Mouse (Mus musculus): ENCODE data around the gene Tmem121.

Gene Tmem121

DNA sequence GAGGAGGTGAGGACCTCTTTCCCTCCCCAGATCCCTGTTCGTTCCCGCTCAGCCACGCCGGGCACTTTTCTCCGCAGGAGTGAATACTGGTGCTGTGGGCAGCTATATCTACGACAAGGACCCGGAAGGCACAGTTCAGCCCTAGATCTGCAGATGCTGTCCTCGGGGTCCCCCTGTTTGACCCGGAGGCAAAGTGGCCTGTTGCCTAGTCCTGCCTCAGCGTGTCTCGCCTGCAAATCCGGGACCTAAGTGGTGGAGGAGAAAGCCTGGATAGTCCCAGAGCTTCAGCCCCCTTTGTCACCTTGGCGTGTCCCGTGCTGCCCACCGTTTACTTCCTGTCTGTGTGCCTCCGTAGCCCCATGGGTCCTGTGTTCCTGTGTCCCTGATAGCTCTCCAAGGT lies 40.8 kb upstream of the Tmem121 start:
- DNase-seq (ENCODE audit: low read depth, low spot score), result no peak
- Histone ChIP-seq H3K27me3 (ENCODE audit: control insufficient read depth, insufficient read depth, low read length, poor library complexity, severe bottlenecking) (no peaks in the 10 kb centered on the region), H3K36me3 (ENCODE audit: control insufficient read depth, insufficient read depth, low read length, poor library complexity, severe bottlenecking) (no peaks in the 10 kb centered on the region)

DNA sequence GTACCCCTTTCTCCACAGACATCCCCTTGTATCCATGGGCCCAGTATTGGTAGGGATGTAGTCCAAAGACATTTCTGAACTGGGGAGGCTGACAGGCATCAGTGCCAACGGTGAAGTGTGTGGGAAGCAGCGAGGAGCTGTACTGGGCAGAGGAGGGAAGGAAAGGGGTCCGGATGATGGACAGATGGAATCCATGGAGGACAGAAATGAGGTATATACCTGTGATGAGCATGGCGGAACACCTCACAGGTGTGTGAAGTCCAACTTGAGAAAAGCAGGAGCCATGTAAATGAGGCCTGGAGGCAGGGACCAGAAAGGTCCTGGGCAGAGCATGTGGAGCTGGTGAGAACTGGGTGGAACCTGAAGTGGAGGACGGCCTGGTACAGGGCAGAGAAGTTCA lies 40.1 kb upstream of the Tmem121 start:
- H3K36me3 ChIP-seq (ENCODE audit: control insufficient read depth, insufficient read depth, low read length, poor library complexity, severe bottlenecking), result no peaks in the 10 kb centered on the region
- DNase-seq (ENCODE audit: low read depth, low spot score), result no peak
- H3K27me3 ChIP-seq (ENCODE audit: control insufficient read depth, insufficient read depth, low read length, poor library complexity, severe bottlenecking), result no peaks in the 10 kb centered on the region

DNA sequence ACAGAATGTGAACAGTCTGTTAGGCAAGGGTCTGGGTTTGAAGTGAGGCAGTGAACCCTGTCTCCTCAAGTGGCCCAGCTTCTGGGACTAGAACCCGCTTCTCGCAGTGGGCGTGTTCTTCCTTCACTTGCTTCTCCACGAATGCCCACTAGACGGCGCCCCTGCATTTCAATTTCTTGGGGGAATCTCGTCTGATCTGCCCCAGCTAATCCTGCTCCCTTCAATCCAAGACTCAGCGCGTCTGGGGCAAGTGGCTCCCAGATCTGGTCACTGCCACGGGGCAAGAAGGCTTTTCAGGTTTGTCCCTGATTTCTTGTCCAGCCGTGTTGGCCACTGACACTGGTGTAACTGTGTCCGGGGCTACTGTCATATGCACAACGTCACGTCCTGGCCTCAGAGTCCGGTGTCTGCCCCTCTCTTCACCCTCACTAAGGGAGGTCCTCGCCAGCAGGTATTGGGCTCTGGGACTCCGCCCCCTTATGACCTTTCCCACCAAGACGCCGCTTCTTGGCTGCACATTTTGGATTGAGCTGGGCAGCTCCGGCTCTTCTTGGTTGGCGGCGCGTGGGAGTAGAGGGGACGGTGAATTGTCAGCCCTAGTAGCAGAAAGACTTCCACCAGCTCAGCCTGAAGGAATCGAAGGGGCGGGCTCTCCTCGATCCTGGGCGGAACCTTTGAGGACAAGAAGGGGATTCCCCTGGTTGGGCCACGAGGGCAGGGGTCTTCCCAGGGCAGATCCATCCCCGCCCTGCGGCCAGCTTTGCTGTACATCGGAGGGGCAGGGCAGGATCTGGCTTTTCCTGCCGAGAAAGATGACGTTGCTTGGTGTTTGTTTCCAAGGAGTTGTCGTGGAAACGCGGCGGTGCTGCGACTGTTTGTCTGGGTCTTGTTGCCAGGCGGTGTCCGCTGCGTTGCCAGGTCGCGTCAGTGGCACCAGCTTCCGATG lies 39.3 kb upstream of the Tmem121 start, which contains the start of gene Crip1:
Gene Crip1, plus strand, starts transcription at position 205 of the 946 bp plus-strand sequence.
- Histone ChIP-seq H3K27me3 (ENCODE audit: control insufficient read depth, insufficient read depth, low read length, poor library complexity, severe bottlenecking) (no peaks in the 10 kb centered on the region), H3K36me3 (ENCODE audit: control insufficient read depth, insufficient read depth, low read length, poor library complexity, severe bottlenecking) (no peaks in the 10 kb centered on the region)
- peak; percentile 90 for DNase-seq (ENCODE audit: low read depth, low spot score)

DNA sequence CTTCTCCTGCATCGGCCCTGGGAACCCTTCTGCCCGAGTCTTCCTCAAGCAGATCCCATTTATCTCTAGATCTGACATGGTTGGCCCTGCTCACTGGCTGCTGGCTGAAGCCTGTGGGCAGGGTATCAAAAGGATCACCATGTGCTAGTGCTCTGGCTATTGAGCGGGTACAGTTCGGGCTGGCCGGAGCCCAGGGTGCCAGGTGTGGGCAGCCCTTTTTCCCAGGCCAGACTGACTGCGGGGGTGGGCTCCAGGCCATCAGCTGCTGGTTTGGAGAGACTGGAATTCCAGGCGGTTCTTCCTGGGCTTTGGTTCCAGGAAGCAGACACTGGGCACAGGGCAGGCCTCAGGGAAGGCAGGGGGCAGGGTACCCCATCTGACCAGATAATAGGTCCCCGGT lies 38.2 kb upstream of the Tmem121 start:
- DNase-seq (ENCODE audit: low read depth, low spot score), result no peak
- no peaks in the 10 kb centered on the region for H3K36me3 ChIP-seq (ENCODE audit: control insufficient read depth, insufficient read depth, low read length, poor library complexity, severe bottlenecking)
- no peaks in the 10 kb centered on the region for H3K27me3 ChIP-seq (ENCODE audit: control insufficient read depth, insufficient read depth, low read length, poor library complexity, severe bottlenecking)

- H3K27me3 ChIP-seq (ENCODE audit: control insufficient read depth, insufficient read depth, low read length, poor library complexity, severe bottlenecking), result no peaks in the 10 kb centered on the region
- H3K36me3 ChIP-seq (ENCODE audit: control insufficient read depth, insufficient read depth, low read length, poor library complexity, severe bottlenecking), result no peaks in the 10 kb centered on the region
- peak; percentile 61 for DNase-seq (ENCODE audit: low read depth, low spot score)
Measured at GRCm38 (mm10) chr12:113148381-113149035, 37.2 kb upstream of the Tmem121 start.

GRCm38 (mm10) chr12:113149341-113149740 lies 36.4 kb upstream of the Tmem121 start:
- Histone ChIP-seq H3K36me3 (ENCODE audit: control insufficient read depth, insufficient read depth, low read length, poor library complexity, severe bottlenecking) (peaks cover 2% of the 10 kb centered on the region; the same call in 1 of the 2 replicates), H3K27me3 (ENCODE audit: control insufficient read depth, insufficient read depth, low read length, poor library complexity, severe bottlenecking) (no peaks in the 10 kb centered on the region)
- DNase-seq (ENCODE audit: low read depth, low spot score), result no peak

- peak; percentile 60 for DNase-seq (ENCODE audit: low read depth, low spot score)
- Histone ChIP-seq H3K36me3 (ENCODE audit: control insufficient read depth, insufficient read depth, low read length, poor library complexity, severe bottlenecking) (peaks cover 2% of the 10 kb centered on the region; the same call in 1 of the 2 replicates), H3K27me3 (ENCODE audit: control insufficient read depth, insufficient read depth, low read length, poor library complexity, severe bottlenecking) (no peaks in the 10 kb centered on the region)
Measured at GRCm38 (mm10) chr12:113149896-113150295, 35.8 kb upstream of the Tmem121 start.

DNA sequence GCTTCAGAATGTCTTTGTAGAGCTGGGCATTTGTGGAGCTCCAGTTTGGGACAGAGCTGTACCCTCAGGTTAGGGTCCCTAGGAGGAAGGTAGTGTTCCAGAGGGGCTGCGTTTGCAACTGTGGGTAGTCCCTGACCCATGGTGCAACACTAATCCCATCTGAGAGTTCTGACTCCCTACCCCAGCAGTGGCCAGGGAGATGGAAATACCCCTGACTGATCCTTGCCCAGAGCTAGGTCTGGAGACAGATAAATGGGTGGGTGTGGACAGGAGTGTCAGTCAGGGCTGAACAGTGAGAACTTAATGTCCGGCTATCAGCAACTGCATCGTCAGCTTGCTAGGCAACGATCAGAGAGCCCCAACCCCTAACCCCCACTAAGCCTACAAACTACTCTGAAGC lies 35.1 kb upstream of the Tmem121 start:
- peaks cover 2% of the 10 kb centered on the region; the same call in 1 of the 2 replicates for H3K36me3 ChIP-seq (ENCODE audit: control insufficient read depth, insufficient read depth, low read length, poor library complexity, severe bottlenecking)
- no peak for DNase-seq (ENCODE audit: low read depth, low spot score)
- H3K27me3 ChIP-seq (ENCODE audit: control insufficient read depth, insufficient read depth, low read length, poor library complexity, severe bottlenecking), result no peaks in the 10 kb centered on the region

DNA sequence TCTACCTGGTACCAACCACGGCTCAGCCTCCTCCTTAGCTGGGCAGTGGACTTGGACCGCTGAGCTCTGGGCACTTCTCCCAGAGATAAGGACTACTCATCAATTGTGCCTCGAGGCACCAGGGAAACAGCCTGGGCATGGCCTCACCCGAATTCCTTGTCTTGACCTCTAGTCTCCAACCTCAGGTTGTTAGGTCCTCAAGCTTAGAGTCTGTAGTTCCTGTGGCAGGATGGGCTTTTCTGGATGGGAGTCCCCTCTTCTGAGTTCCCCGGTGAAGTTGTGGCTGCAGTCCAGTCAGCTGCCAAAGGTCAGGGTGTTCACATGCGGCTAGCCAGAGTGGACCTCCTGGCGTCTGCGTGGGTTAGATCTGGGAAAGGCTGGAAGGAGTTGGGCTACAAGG lies 34.7 kb upstream of the Tmem121 start:
- Histone ChIP-seq H3K27me3 (ENCODE audit: control insufficient read depth, insufficient read depth, low read length, poor library complexity, severe bottlenecking) (no peaks in the 10 kb centered on the region), H3K36me3 (ENCODE audit: control insufficient read depth, insufficient read depth, low read length, poor library complexity, severe bottlenecking) (peaks cover 2% of the 10 kb centered on the region; the same call in 1 of the 2 replicates)
- no peak for DNase-seq (ENCODE audit: low read depth, low spot score)

DNA sequence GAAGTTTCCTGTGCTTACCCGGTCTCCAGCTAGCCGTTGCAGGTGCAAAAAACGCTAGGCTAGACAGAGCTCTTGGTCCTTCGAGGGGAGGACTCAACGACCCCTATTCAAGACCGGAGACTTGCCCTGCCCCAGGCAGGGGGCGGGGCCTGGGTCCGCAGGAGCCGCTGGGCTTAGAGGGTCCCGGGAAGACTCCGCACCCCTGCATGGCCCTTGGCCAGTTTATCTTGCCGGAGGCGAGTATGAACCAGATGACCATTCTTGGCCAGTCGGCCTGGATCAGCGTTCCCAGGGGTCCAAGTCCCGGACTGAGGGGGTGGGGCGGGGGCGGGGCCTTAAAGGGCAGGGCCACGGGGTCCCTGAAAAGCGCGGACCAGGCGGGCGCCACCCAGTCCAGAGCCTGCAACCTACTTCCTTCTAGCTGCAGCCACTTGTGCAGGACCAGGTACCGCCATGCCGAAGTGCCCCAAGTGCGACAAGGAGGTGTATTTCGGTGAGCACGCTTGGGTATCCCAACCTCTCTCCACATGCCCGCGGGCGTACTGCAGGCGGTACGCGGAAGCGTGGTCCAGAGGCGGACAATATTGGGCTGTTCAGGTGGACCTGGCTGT lies 34.0 kb upstream of the Tmem121 start:
- peak; percentile 64 for DNase-seq (ENCODE audit: low read depth, low spot score)
- H3K27me3 ChIP-seq (ENCODE audit: control insufficient read depth, insufficient read depth, low read length, poor library complexity, severe bottlenecking), result no peaks in the 10 kb centered on the region
- peaks cover 2% of the 10 kb centered on the region; the same call in 1 of the 2 replicates for H3K36me3 ChIP-seq (ENCODE audit: control insufficient read depth, insufficient read depth, low read length, poor library complexity, severe bottlenecking)

- H3K27me3 ChIP-seq (ENCODE audit: control insufficient read depth, insufficient read depth, low read length, poor library complexity, severe bottlenecking), result no peaks in the 10 kb centered on the region
- H3K36me3 ChIP-seq (ENCODE audit: control insufficient read depth, insufficient read depth, low read length, poor library complexity, severe bottlenecking), result peaks cover 2% of the 10 kb centered on the region; the same call in 1 of the 2 replicates
- DNase-seq (ENCODE audit: low read depth, low spot score), result no peak
Measured at GRCm38 (mm10) chr12:113152272-113152661, 33.5 kb upstream of the Tmem121 start.

DNA sequence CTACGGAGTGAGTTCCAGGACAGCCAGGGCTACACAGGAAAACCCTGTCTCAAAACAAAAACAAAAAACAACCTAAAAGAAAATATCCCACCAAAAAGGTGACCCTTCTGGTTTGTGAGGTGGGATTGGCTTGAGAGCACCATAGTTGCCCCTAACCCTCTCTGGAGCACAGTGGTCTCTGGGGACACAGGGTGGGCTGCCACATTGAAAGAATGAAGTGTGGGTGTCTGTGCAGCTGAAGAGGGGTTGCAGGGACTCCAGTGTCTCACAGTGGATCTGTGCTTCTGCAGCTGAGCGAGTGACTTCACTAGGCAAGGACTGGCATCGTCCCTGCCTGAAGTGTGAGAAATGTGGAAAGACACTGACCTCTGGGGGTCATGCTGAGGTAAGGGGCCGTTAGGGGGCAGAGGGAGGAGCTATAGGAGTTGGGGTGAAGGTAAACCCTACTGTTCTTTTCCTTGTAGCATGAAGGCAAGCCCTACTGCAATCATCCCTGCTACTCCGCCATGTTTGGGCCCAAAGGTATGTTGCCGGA lies 32.7 kb upstream of the Tmem121 start:
- H3K36me3 ChIP-seq (ENCODE audit: control insufficient read depth, insufficient read depth, low read length, poor library complexity, severe bottlenecking), result peaks cover 2% of the 10 kb centered on the region; the same call in 1 of the 2 replicates

GRCm38 (mm10) chr12:113153971-113154370 lies 31.8 kb upstream of the Tmem121 start:
- Histone ChIP-seq H3K36me3 (ENCODE audit: control insufficient read depth, insufficient read depth, low read length, poor library complexity, severe bottlenecking) (peaks cover 2% of the 10 kb centered on the region; the same call in 1 of the 2 replicates), H3K27me3 (ENCODE audit: control insufficient read depth, insufficient read depth, low read length, poor library complexity, severe bottlenecking) (no peaks in the 10 kb centered on the region)
- DNase-seq (ENCODE audit: low read depth, low spot score), result no peak

More for the DNA sequence above, 32.7 kb upstream of the Tmem121 start:
- no peaks in the 10 kb centered on the region for H3K27me3 ChIP-seq (ENCODE audit: control insufficient read depth, insufficient read depth, low read length, poor library complexity, severe bottlenecking)
- no peak for DNase-seq (ENCODE audit: low read depth, low spot score)

- Histone ChIP-seq H3K36me3 (ENCODE audit: control insufficient read depth, insufficient read depth, low read length, poor library complexity, severe bottlenecking) (peaks cover 2% of the 10 kb centered on the region; the same call in 1 of the 2 replicates), H3K27me3 (ENCODE audit: control insufficient read depth, insufficient read depth, low read length, poor library complexity, severe bottlenecking) (no peaks in the 10 kb centered on the region)
- no peak for DNase-seq (ENCODE audit: low read depth, low spot score)
Measured at GRCm38 (mm10) chr12:113154747-113155075, 31.0 kb upstream of the Tmem121 start.
